Mouse (Mus musculus): ENCODE measurements around the gene Ssna1.

The Ssna1 gene

DNA sequence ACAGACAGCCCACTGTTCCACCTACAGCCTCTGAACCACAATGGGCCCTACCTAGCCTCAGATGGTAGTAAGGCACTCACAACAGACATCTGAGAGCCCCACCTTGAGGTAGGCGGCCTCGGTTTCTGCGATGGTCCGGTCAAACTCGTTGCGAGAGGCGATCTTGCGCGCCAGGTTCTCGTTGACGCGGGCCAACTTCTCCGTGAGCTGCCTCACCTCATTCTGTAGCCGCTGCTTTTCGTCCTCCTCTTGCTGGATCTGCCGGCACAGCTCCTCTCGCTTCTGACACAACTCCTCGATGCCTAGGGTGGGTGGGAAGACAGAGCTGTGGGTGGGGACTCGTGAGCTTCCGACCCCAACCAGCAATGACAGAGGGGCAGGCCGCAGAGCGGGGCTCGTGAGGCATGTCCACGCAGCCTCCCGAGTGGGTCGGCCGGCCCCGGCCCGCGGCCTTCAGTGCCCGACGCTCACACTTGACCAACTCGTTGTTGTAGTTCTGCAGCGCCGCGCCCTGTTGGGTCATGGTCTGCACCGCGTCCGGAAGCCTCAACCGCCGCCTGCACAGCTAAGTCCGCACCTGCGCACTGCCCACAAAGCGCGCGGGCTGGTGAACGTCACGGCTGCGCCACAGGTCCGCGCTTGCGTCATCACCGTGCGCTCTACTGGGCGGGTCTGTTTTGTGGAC lies at the start of gene Ssna1, which contains the start of gene Anapc2:
Ssna1 (minus strand) TSS at position 612 of the 685 bp plus-strand sequence.
Anapc2 (plus strand) TSS at position 652 of the 685 bp plus-strand sequence.
- DNase-seq, result peak; percentile 99

- no peak for DNase-seq
These were observed 47.8 kb upstream of the Ssna1 start for GRCm38 (mm10) chr2:25320084-25320483.

- DNase-seq, result peak; percentile 73
These were observed 46.9 kb upstream of the Ssna1 start, which contains the start of gene Grin1 for GRCm38 (mm10) chr2:25318971-25319773. Gene Grin1, minus strand, starts transcription at chr2:25319187.

DNA sequence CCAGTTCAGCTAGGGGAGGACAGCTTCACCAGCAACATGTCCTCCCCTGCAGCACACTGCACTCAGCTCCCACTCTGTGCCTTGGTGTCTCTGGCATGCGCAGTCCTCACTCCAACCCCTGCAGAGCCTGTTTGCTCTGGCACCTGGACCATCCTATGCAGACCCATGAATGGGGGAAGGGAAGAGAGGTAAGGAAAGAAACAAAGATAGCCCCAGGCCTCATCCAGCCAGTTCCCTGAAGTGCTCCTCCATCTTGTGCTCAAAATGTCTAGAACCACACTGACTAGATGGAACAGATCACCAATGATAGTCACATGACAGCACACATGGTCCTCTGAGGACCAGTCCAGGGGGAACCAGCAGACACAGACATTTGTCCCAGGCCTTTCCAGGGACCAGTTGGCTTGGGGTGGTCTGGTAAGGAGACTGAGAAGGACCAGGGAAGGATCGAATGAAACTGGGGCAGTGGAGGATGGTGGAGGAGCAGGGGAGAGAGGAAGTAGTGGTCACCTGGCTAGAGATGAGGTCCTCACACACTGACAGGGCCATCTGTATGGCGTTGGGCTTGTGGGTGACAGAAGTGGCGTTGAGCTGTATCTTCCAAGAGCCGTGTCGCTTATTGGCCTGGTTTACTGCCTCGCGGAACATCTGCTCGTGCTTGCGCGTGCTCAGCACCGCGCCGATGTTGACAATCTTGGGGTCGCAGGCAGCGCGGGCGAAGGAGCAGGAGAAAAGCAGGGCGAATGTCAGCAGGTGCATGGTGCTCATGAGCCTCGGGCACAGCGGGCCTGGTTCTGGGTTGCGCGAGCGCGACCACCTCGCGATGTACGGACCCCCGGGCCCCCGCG lies 46.1 kb upstream of the Ssna1 start:
- DNase-seq, result no peak

GRCm38 (mm10) chr2:25311491-25311891 lies 39.3 kb upstream of the Ssna1 start:
- DNase-seq, result no peak

DNA sequence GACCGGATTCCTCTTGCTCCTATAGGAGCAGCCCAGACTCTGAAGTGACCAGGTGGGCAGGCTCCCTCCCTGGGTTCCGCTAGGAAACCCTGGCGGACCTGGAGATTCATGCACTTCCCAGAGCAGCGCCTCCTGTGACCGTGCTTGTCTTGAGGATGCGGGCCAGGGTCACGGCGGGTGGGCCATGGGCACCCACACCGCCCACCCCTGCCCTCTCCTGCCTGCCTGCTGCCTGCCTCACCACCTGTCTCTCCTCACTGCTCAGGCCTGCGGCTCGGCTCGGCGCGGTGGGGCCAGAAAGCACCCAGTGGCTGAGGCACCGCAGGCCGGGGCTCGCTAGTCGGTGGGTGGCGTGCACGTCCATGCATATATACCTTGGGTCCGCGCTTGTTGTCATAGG lies 38.7 kb upstream of the Ssna1 start:
- DNase-seq, result no peak

DNA sequence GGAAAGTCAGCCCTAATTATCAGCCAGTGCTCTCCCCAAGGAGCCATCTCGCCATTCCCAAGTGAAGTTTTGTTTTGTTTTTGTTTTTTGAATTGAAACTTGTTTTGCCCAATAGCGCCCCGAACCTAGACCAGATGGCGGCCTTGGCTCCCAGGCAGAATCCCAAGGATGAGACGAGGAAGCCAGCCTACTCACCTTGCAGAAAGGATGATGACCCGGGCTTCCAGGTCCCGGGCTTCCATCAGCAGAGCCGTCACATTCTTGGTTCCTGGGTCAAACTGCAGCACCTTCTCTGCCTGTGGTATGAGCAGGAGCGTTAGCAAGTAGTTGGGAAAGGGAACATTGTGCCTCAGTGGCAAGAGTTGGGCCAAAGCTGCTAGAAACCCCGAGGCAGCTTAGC lies 37.9 kb upstream of the Ssna1 start:
- DNase-seq, result no peak

DNA sequence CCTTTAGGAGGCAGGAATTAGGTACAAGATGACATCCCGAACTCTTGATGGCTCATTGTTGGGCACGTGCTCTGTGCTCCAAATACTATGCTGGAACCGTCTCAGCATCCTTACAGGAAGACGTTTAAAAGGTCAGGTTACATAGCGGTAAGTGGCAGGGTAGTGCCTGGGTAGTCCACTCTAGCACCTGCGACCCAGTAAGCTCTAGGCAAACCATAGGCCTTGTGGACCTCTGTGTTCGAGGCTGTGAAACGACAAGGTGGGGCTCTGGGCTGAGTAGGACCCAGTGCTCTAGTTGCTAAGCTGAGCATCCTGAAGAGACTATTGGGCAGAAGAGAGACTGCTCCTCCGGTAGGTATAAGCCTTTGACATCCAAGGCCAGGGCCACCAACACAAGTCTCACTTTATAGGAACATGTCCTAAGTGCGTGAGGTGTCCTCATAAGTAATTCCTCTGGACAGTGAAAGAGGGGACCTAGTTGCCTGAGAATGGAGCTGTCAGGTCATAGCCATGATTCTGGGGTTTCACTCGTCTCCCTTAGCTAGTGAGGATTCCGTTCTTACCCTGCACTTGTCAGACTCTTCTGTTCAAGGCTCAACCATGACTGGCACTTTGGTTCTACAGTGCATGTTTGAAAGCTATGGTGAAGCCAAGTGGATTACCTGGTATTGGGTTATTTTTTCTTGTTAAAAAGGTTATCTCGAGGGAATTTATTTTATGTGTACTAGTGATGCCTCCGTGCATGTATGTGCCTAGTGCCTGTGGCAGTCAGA lies 33.5 kb upstream of the Ssna1 start:
- no peak for DNase-seq

GRCm38 (mm10) chr2:25304657-25305541 lies 32.7 kb upstream of the Ssna1 start:
- peak; percentile 34 for DNase-seq

GRCm38 (mm10) chr2:25303931-25304656 lies 31.9 kb upstream of the Ssna1 start:
- DNase-seq, result no peak

DNA sequence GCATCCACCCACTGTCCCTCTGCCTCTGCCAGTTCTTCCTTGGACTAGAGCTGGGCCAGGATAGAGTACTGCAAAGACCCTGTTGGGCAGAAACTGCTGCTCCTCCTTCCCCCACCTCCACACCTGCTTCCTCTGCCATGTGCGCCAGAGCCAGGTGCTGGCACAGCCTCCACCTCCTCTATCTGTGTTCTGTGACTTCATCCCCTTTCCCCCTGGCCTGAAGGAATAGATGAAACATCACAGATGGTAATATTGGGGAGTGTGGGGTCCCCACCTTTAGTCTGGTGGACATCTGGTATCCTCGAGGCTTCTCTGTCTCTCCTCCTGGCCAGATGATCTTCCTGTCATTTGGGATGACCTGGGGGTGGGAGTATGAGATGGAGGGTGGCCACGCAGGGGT lies 31.2 kb upstream of the Ssna1 start:
- DNase-seq, result no peak

DNA sequence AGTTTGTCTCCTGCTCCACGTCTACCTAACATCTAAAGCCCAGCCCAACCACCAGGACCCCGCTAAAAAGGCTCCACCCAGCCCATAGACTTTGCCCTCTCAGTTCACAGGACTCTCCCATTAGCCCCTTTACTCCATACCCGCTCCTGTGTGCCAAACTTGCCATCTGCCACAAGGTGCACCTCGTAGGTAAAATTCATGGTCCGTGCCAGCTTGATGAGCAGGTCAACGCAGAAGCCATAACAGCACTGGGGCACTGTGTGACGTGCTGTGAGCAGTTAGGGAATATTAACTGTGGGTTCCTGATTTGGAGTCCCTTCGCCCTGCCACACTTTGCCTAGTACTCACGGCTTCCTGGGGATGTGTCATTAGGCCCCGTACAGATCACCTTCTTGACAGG lies 25.8 kb upstream of the Ssna1 start:
- DNase-seq, result no peak

DNA sequence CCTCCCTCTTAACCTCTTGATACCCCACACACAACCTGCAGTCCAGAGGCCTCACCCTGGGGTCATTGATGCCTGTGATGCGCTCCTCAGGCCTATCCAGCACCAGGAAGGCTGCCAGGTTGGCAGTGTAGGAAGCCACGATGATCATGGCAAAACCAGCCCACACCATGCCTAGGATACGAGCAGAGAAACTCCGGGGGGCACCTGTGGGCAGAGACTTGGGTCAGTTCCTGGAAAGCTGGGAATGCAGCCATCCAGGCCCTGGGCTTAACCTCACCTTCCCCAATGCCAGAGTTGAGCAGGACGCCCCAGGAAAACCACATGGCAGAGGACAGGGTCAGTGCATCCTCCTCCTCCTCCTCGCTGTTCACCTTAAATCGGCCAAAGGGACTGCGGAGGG lies 24.9 kb upstream of the Ssna1 start:
- no peak for DNase-seq

DNA sequence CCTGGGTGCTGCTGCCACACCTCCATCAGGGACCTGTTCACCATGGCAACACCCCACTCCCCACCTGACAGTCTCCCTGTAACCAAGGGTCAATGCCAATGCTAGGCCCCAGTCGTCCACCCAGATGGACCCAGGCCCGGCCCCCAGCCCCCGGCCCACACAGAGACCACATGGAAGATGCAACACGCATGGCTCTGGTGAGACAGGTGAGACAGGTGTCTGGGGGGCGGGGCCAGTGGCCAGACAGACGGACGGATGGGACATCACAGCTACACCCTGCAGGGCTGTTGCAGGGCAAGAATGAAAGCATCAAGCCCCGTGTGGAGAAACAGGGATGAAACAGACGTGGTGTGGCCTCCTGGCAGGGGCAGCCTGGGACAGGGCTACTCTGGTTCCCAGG lies 21.5 kb upstream of the Ssna1 start:
- no peak for DNase-seq

DNA sequence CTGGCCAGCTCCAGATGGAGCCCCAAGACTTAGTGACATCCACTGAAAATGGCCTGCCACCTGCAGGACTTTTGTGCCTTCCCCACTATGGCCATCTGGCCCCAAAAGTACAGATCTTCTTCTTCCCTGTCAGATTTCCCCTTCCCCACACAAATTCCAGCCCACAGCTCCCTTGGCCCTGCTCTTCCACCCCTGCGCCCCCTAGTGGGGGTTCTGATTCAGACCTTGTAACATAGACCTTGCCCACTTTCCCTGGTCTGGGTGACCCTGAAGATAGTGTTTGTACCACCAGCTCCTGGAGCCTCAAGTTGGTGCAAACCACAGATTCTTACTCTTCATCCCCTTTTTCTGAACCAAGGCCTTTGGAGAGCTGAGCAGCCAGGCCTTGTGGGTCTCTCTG lies 20.6 kb upstream of the Ssna1 start:
- DNase-seq, result peak; percentile 78

GRCm38 (mm10) chr2:25292054-25292544 lies 19.9 kb upstream of the Ssna1 start:
- DNase-seq, result peak; percentile 26

- no peak for DNase-seq
These were observed 19.2 kb upstream of the Ssna1 start for GRCm38 (mm10) chr2:25291184-25292053.

- DNase-seq, result peak; percentile 29
These were observed 18.5 kb upstream of the Ssna1 start for GRCm38 (mm10) chr2:25290816-25291130.

DNA sequence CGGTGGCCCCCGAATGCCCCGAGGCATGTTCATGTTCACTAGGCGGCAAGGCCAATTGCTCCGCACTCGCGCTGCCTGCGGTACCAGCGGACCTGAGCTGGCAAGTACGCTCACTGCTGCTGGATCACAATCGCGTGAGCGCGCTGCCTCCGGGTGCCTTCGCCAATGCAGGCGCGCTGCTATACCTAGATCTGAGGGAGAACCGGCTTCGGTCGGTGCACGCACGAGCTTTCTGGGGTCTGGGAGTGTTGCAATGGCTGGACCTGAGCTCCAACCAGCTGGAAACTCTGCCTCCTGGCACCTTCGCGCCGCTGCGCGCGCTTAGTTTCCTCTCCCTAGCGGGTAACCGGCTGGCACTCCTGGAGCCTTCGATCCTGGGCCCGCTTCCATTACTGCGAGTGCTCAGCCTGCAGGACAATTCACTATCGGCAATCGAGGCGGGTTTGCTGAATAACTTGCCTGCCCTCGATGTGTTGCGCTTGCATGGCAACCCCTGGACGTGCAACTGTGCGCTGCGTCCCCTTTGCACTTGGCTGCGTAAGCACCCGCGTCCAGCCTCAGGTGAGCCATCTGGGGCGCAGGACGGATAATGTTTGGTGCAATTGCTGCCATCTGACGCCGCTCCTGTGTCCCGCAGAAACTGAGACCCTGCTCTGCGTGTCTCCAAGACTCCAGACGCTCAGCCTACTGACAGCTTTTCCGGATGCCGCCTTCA lies 18.0 kb upstream of the Ssna1 start:
- DNase-seq, result peak; percentile 53
